Mouse (Mus musculus) liver, embryonic 14.5 days (tissue): Measurements from ENCODE around the gene Zfp704. TPM values are rescaled to one million over a fixed set of nuclear protein-coding genes. Genes with fewer than 3 reads are reported as not detected.

Experiments used
- ATAC-seq: fragments of 200-750 bp; cut with Nextera tagmentation; 2 replicates; pipeline ENCODE4 v1.8.0; 2017; ENCODE audit warnings: moderate number of reproducible peaks, mild to moderate bottlenecking, moderate library complexity; ENCODE audit not compliant: insufficient read depth
- DNase-seq, 3 experiments: peaks; one replicate each; pipeline ENCODE4 v3.0.0-alpha.2; 2012 to 2013; ENCODE audit warnings: low read depth in 3 of 3, low spot score in 3 of 3
- H3K27ac ChIP-seq: fragments of 300-500 bp; sonication (generic); 2 replicates; pipeline ENCODE4 v1.5.1; 2014; ENCODE audit warnings: moderate library complexity, mild to moderate bottlenecking, control low read depth, inconsistent platforms
- H3K27me3 ChIP-seq: fragments of 300-500 bp; sonication (generic); 2 replicates; pipeline ENCODE4 v1.6.1; 2014; ENCODE audit warnings: mild to moderate bottlenecking, low read length, moderate library complexity; ENCODE audit not compliant: control insufficient read depth, insufficient read depth
- H3K36me3 ChIP-seq: fragments of 300-500 bp; sonication (generic); replicated peaks from 2 replicates; pipeline ENCODE4 v1.6.1; 2014; ENCODE audit warnings: low read depth; ENCODE audit not compliant: control insufficient read depth, insufficient read depth
- H3K4me1 ChIP-seq, 2 experiments: fragments of 200-500 bp in 1 of 2; fragments of 300-500 bp in 1 of 2; sonication (generic) in 1 of 2; replicated peaks; 2 replicates each; pipeline ENCODE4 v1.6.1; 2012 to 2014; ENCODE audit warnings: antibody characterized with exemption in 1 of 2, inconsistent platforms in 1 of 2, low read length in 1 of 2; ENCODE audit not compliant: control insufficient read depth in 2 of 2, insufficient read depth in 2 of 2
- H3K4me2 ChIP-seq: fragments of 300-500 bp; sonication (generic); 2 replicates; pipeline ENCODE4 v1.6.1; 2014; ENCODE audit warnings: low read depth, mild to moderate bottlenecking, control low read depth, moderate library complexity
- H3K4me3 ChIP-seq, 2 experiments: fragments of 200-500 bp in 1 of 2; fragments of 300-500 bp in 1 of 2; sonication (generic) in 1 of 2; 2 replicates each; pipeline ENCODE4 v1.5.1; 2012 to 2014; ENCODE audit warnings: low read depth in 2 of 2, low read length in 2 of 2, mild to moderate bottlenecking in 2 of 2, control low read depth in 1 of 2, inconsistent platforms in 1 of 2, moderate library complexity in 1 of 2; ENCODE audit not compliant: insufficient read depth in 1 of 2
- H3K9ac ChIP-seq: fragments of 300-500 bp; sonication (generic); replicated peaks from 2 replicates; pipeline ENCODE4 v1.6.1; 2014; ENCODE audit warnings: mild to moderate bottlenecking, control low read depth, moderate library complexity
- H3K9me3 ChIP-seq: fragments of 300-500 bp; sonication (generic); 2 replicates; pipeline ENCODE4 v1.6.1; 2016; ENCODE audit warnings: low read length, mixed read lengths; ENCODE audit not compliant: control insufficient read depth
- CTCF ChIP-seq: IDR thresholded peaks from 2 replicates; pipeline ENCODE4 v1.5.1; 2016; ENCODE audit warnings: antibody characterized with exemption, low read depth, control low read depth
- EP300 ChIP-seq: IDR thresholded peaks from 2 replicates; pipeline ENCODE4 v1.6.1; 2016; ENCODE audit warnings: antibody characterized with exemption, low read depth
- WGBS: fragments of 180-500 bp; shearing (Covaris S2); extraction: QIAGEN DNeasy Blood & Tissue Kit; methylation state at CpG from one replicate; pipeline ENCODE4 v1.1.7; 2014; ENCODE audit not compliant: insufficient replicate concordance; 5-methylcytosine and 5-hydroxymethylcytosine counted together
- polyA plus RNA-seq, 2 experiments: library from polyadenylated mRNA; depleted of rRNA in 1 of 2; stranded (reverse) in 1 of 2; unstranded in 1 of 2; fragments of >200 nt; fragmentation: Nextera tagmentation in 1 of 2; extraction: Ambion mirVana in 1 of 2; gene quantifications; 2 replicates each; pipeline versions ENCODE4 v1.2.1 to v1.2.3; 2012 to 2014

Zfp704 gene
- polyA plus RNA-seq, 2 experiments, result 0.94 to 1.1 TPM

DNA sequence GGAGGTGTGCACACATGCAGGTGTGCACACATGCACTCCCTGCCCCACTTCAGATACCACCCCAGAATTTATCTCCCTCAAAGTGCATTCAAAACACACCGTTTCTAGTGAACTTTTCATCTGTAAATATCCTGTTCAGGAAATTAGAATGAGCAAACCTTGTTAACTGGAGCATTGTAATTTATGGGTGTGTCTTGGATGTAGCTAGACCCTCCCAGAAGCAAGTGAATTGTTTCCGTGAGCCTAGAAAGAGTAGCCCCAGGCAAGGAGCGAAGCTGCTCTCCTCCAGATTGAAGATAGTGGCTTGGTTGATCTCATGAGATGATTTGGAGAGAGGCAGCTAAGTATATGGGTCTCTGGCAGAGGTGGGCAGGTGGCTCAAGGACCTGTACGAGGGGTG, 1.3 kb upstream of the Zfp704 start:
- no peak for DNase-seq
- H3K4me1 ChIP-seq, result peaks cover 5 to 22% of the 10 kb centered on the region in 2 experiments

DNA sequence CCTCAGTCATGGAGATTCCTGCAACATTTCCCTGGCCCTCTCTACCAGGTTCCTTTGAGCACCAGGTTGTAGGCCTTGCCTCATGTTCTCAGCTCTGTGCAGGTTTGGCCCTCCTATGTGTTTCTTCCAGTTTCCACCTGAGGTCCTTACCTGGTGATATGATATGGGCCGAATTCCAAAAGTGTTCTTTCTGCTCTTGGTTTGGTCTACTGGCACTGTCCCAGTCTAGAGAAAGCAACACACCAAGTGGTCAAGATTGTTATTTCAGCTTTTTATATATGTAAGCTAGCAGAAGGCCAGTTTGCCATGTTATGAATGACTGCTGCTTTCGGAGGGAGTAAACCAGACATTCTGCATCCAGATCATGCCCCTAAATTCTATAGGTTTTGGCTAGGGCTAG, 541 bp upstream of the Zfp704 start:
- Histone ChIP-seq H3K9me3 (no peaks in the 10 kb centered on the region), H3K4me1 (peaks cover 5 to 25% of the 10 kb centered on the region in 2 experiments), H3K36me3 (no peaks in the 10 kb centered on the region), H3K4me3 (peak overlapping the region; percentile 72 to 84; a peak in 2 of 4 replicates), H3K27me3 (peaks cover 11% of the 10 kb centered on the region), H3K9ac (no peak overlapping the region), H3K4me2 (peak overlapping the region; percentile 97), H3K27ac (no peak overlapping the region)
- DNase-seq, result no peak
- ATAC-seq, result no peak
- no peak for TF ChIP-seq CTCF
- TF ChIP-seq EP300, result no peak
- WGBS, result 66% methylated on average over 2 of the region's 2 CpGs

More for the DNA sequence above, 1.3 kb upstream of the Zfp704 start:
- Histone ChIP-seq H3K4me3 (no peak overlapping the region), H3K27me3 (peaks cover 11% of the 10 kb centered on the region), H3K27ac (no peak overlapping the region), H3K36me3 (no peaks in the 10 kb centered on the region), H3K9ac (no peak overlapping the region), H3K4me2 (no peak overlapping the region), H3K9me3 (no peaks in the 10 kb centered on the region)
- no peak for ATAC-seq
- no peak for TF ChIP-seq CTCF
- no peak for TF ChIP-seq EP300
- WGBS, result 58% methylated on average over 4 of the region's 4 CpGs

DNA sequence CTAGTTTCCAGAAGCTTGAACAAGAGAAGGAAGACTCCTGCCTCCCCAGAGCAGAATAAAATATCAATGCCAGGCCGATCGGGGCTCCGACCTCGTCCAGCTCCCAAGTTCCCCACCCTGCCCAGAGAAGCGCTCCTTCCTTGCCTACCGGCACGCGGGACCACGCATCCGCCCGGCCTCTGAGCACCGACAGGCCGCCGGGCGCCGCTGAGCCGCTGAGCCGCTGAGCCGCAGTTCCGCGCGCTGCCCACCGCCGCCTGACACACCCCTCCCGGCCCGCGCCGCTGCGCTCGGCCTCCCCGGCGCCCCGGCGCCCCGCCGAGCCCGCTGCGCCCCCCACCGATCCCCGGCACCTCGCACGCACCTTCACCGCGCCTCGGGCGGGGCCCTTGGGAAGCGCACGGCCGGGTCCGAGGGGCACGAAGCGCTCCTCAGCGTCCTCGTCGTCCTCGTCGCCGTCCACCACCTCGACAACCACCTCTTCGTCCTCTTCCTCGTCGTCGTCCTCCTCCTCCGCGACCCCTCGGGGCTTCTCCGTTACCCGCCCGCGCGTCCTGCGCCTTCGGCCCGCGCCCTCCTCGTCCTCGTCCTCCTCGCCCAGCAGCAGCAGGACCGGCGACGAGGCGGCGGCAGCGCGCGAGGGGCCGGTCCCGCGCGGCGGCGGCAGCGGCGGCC, 842 bp downstream of the Zfp704 start:
- TF ChIP-seq CTCF (no peak), EP300 (no peak)
- peak overlapping the region; percentile 97 for H3K4me2 ChIP-seq
- peak overlapping the region; percentile 72 to 84 for H3K4me3 ChIP-seq
- peaks cover 11% of the 10 kb centered on the region for H3K27me3 ChIP-seq
- H3K27ac ChIP-seq, result no peak overlapping the region
- peak overlapping the region; percentile 70 for H3K9ac ChIP-seq
- WGBS, result under 1% methylated on average over 83 of the region's 94 CpGs
- no peaks in the 10 kb centered on the region for H3K36me3 ChIP-seq
- ATAC-seq (peak; percentile 45), DNase-seq (no peak)
- H3K4me1 ChIP-seq, result peaks cover 0 to 18% of the 10 kb centered on the region in 2 experiments; a peak in 3 of 4 replicates
- no peaks in the 10 kb centered on the region for H3K9me3 ChIP-seq

DNA sequence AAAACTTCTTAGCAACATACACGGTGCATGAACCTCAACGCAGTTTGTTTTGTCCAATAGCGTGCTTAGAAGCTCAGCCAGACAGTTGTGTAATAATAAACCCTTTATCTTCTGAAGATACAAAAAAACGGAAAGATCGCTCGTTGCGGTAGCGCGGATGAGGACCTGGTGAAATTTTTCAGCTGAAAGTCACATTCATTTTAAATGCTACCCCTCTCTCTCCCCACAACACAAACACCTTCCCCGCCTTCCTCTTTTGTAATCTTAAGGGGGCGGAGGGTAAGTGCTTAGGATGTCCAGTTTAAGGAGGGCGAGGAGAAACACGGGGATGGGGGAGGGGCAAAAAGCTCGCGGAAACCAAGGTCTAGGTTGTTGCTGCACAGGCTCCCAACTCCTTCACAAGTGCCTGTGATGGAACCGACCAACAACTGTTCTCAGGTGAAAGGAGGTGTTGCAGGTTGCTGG, 1.4 kb downstream of the Zfp704 start:
- peaks cover 0 to 13% of the 10 kb centered on the region in 2 experiments; a peak in 2 of 4 replicates for H3K4me1 ChIP-seq
- DNase-seq (peak; percentile 26 to 39 (median 26)), ATAC-seq (peak; percentile 21; the same call in 1 of the 2 replicates)

DNA sequence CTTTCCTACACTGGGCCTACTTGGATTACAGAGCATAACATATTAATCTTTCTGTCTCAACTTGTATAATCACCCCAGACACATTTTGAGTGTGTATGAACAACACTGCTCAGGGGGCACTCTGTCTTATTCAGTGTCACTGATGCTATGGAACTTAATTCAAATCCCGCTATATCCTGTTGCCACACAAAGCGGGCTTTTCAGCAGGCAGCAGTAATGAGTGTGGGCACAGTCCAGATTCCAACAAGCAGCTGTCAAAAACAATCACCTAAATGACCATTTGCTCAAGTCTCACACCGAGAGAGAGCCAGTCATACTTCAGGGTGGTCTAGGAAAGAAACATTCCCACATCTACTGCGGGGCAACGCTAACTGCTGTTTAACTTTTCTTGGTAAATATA, 2.2 kb downstream of the Zfp704 start:
- H3K27ac ChIP-seq, result no peak overlapping the region
- H3K4me1 ChIP-seq, result peaks cover 0 to 13% of the 10 kb centered on the region in 2 experiments; a peak in 2 of 4 replicates
- peak overlapping the region; percentile 97 for H3K4me2 ChIP-seq
- ATAC-seq (no peak), DNase-seq (no peak)
- peaks cover 11% of the 10 kb centered on the region for H3K27me3 ChIP-seq
- 77% methylated on average over 5 of the region's 5 CpGs for WGBS
- H3K9me3 ChIP-seq, result no peaks in the 10 kb centered on the region
- no peak for TF ChIP-seq EP300
- TF ChIP-seq CTCF, result no peak
- no peak overlapping the region for H3K4me3 ChIP-seq
- no peaks in the 10 kb centered on the region for H3K36me3 ChIP-seq
- H3K9ac ChIP-seq, result no peak overlapping the region

More for the DNA sequence above, 1.4 kb downstream of the Zfp704 start:
- under 1% methylated on average over 16 of the region's 16 CpGs for WGBS
- H3K9ac ChIP-seq, result peak overlapping the region; percentile 70
- H3K36me3 ChIP-seq, result no peaks in the 10 kb centered on the region
- no peaks in the 10 kb centered on the region for H3K9me3 ChIP-seq
- peak overlapping the region; percentile 72 to 84 for H3K4me3 ChIP-seq
- no peak for TF ChIP-seq EP300
- TF ChIP-seq CTCF, result no peak
- H3K4me2 ChIP-seq, result peak overlapping the region; percentile 97
- peaks cover 11% of the 10 kb centered on the region for H3K27me3 ChIP-seq
- H3K27ac ChIP-seq, result no peak overlapping the region
